Mouse (Mus musculus): ENCODE results near the gene Agt.
A peak's percentile ranks its signal among the peaks of the same experiment; 100 is the strongest.

Agt gene

GRCm38 (mm10) chr8:124569593-124569992 is at the start of gene Agt:
Gene Agt, minus strand, starts transcription at chr8:124569706.
- DNase-seq = peak; percentile 60 to 62

GRCm38 (mm10) chr8:124618252-124618651 is 48.7 kb upstream of the Agt start:
- no peak for DNase-seq

- DNase-seq = peak; percentile 89 to 90
These were observed 47.9 kb upstream of the Agt start for GRCm38 (mm10) chr8:124617266-124617869.

GRCm38 (mm10) chr8:124614325-124614724 is 44.8 kb upstream of the Agt start:
- DNase-seq = no peak

- peak; percentile 48 to 50 for DNase-seq
These were observed 39.5 kb upstream of the Agt start for GRCm38 (mm10) chr8:124608972-124609353.

GRCm38 (mm10) chr8:124608239-124608971 is 38.9 kb upstream of the Agt start:
- peak; percentile 40 to 62 for DNase-seq

GRCm38 (mm10) chr8:124604066-124604465 is 34.6 kb upstream of the Agt start:
- no peak for DNase-seq

- no peak for DNase-seq
These were observed 19.9 kb upstream of the Agt start for GRCm38 (mm10) chr8:124589393-124589792.

- DNase-seq = no peak
These were observed 17.1 kb upstream of the Agt start for GRCm38 (mm10) chr8:124586556-124586955.

- DNase-seq = peak; percentile 64 to 75
These were observed 16.4 kb upstream of the Agt start for GRCm38 (mm10) chr8:124585718-124586425.

- no peak for DNase-seq
These were observed 7.2 kb upstream of the Agt start for GRCm38 (mm10) chr8:124576751-124577150.

GRCm38 (mm10) chr8:124575811-124576210 is 6.3 kb upstream of the Agt start, which contains the start of gene Capn9:
Gene Capn9, plus strand, starts transcription at chr8:124576111.
- DNase-seq = no peak

GRCm38 (mm10) chr8:124573552-124574340 is 4.2 kb upstream of the Agt start:
- DNase-seq = peak; percentile 91 to 93

GRCm38 (mm10) chr8:124572430-124572775 is 2.9 kb upstream of the Agt start:
- DNase-seq = no peak

- DNase-seq = no peak
These were observed 2.4 kb upstream of the Agt start for GRCm38 (mm10) chr8:124571732-124572429.

GRCm38 (mm10) chr8:124569100-124569499 is 406 bp downstream of the Agt start:
- no peak for DNase-seq

- no peak for DNase-seq
These were observed 1.9 kb downstream of the Agt start for GRCm38 (mm10) chr8:124567584-124567983.

GRCm38 (mm10) chr8:124567126-124567525 is 2.4 kb downstream of the Agt start:
- DNase-seq = no peak

GRCm38 (mm10) chr8:124557476-124557875 is 12.0 kb downstream of the Agt start:
- peak; percentile 61 to 73 for DNase-seq

- peak; percentile 48 to 58 for DNase-seq
These were observed 12.8 kb downstream of the Agt start for GRCm38 (mm10) chr8:124556658-124557057.

- no peak for DNase-seq
These were observed 13.3 kb downstream of the Agt start for GRCm38 (mm10) chr8:124556164-124556563.

GRCm38 (mm10) chr8:124555113-124555750 is 14.3 kb downstream of the Agt start:
- no peak for DNase-seq

Data from cerebellum, adult 18-20 months (tissue).